Mouse (Mus musculus): ENCODE data around the gene Dpm3. TPM values are rescaled to one million over a fixed set of nuclear protein-coding genes. Genes with fewer than 3 reads are reported as not detected.

Gene Dpm3
- polyA plus RNA-seq, 2 experiments = 64.3 to 89.7 TPM

DNA sequence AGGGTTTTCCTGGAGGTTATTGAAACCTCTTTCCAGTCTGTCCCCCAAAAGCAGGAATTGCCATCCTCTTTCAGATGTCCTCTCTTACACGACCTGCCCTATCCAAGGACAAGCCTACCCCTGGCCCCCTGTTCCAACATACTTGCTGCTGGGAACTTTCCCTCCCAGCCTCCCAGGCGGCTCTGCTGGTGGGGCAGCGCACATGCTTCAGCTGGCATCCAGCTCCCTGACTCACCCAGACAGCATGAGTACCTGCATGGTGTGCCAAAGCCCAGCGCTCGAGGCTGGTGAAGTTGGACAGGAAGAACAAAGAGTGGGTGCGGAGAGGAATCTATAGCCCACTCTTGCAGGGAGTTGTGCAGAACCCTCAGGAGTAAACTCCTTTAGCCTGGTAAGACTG is 11.7 kb downstream of the Dpm3 start:
- ATAC-seq (ENCODE audit: insufficient read depth) (no peak), DNase-seq (ENCODE audit: low read depth in 3 of 3, low spot score in 3 of 3) (no peak)
- no peak for TF ChIP-seq EP300 (IDR thresholded peaks at IDR 0.05; ENCODE audit: low read depth)
- TF ChIP-seq CTCF (IDR thresholded peaks at IDR 0.05; ENCODE audit: low read depth) = no peak
- WGBS (ENCODE audit: insufficient replicate concordance) = 77% methylated on average over 6 of the region's 6 CpGs
- Histone ChIP-seq H3K4me1 (replicated peaks; ENCODE audit: control insufficient read depth in 2 of 2, insufficient read depth in 2 of 2, low read length in 1 of 2) (peaks cover 7 to 14% of the 10 kb centered on the region in 2 experiments), H3K36me3 (replicated peaks; ENCODE audit: control insufficient read depth, insufficient read depth, low read depth) (no peaks in the 10 kb centered on the region), H3K4me2 (ENCODE audit: low read depth) (peak overlapping the region; percentile 82), H3K27me3 (ENCODE audit: control insufficient read depth, insufficient read depth, low read length) (no peaks in the 10 kb centered on the region), H3K9ac (replicated peaks) (no peak overlapping the region; the same call in 1 of the 2 replicates), H3K4me3 (ENCODE audit: insufficient read depth in 1 of 2, low read depth in 2 of 2, low read length in 2 of 2) (no peak overlapping the region; a peak in 1 of 4 replicates), H3K9me3 (ENCODE audit: control insufficient read depth, low read length) (no peaks in the 10 kb centered on the region), H3K27ac (no peak overlapping the region)

DNA sequence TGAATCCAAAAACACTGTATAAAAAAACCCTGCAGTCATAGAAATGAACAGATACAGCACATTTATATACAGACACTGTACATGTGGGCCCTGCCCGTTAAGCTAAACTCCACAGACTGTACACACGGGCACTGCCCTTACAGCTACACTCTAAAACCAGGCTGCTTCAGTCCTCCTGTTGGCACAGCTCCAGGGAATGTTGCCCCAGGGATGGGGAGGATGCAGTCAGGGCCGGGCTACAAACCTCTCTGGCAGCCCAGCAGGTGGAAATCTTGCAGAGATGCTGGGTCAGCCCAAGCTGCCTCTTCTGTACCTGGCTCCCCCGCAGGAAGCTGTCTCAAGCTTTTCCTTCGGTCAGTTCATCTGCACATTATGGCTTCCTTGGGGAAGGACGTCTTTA is 12.6 kb downstream of the Dpm3 start:
- no peak overlapping the region for H3K4me3 ChIP-seq (ENCODE audit: insufficient read depth in 1 of 2, low read depth in 2 of 2, low read length in 2 of 2)
- no peaks in the 10 kb centered on the region for H3K36me3 ChIP-seq (replicated peaks; ENCODE audit: control insufficient read depth, insufficient read depth, low read depth)
- ATAC-seq (ENCODE audit: insufficient read depth) (no peak), DNase-seq (ENCODE audit: low read depth in 3 of 3, low spot score in 3 of 3) (no peak)
- no peak overlapping the region for H3K27ac ChIP-seq
- H3K4me2 ChIP-seq (ENCODE audit: low read depth) = no peak overlapping the region
- WGBS (ENCODE audit: insufficient replicate concordance) = 58% methylated on average over 6 of the region's 6 CpGs
- H3K4me1 ChIP-seq (replicated peaks; ENCODE audit: control insufficient read depth in 2 of 2, insufficient read depth in 2 of 2, low read length in 1 of 2) = peaks cover 7 to 12% of the 10 kb centered on the region in 2 experiments
- H3K27me3 ChIP-seq (ENCODE audit: control insufficient read depth, insufficient read depth, low read length) = no peaks in the 10 kb centered on the region; the same call in 1 of the 2 replicates
- H3K9me3 ChIP-seq (ENCODE audit: control insufficient read depth, low read length) = no peaks in the 10 kb centered on the region
- no peak for TF ChIP-seq CTCF (IDR thresholded peaks at IDR 0.05; ENCODE audit: low read depth)
- no peak overlapping the region for H3K9ac ChIP-seq (replicated peaks)

DNA sequence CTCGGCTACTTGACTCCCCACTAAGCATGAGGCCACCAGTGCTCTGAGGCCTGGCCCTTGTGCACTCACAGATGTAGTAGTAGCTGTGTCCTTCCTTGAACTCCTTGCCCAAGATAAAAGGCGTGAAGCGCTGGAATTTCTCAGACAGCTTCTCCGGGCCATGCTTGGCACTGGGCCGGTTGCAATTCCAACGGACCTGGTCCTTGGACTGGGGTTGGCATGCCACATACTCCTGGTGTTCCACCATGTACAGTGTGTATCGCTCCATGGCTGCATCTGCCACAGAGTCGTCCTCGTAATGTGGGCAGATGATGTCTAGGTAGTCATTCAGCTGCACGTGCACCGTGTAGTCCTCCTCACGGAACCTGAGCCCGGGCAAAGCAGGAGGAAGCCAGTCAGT is 16.9 kb downstream of the Dpm3 start:
- Histone ChIP-seq H3K27ac (no peak overlapping the region), H3K4me3 (ENCODE audit: insufficient read depth in 1 of 2, low read depth in 2 of 2, low read length in 2 of 2) (no peak overlapping the region), H3K9ac (replicated peaks) (no peak overlapping the region), H3K36me3 (replicated peaks; ENCODE audit: control insufficient read depth, insufficient read depth, low read depth) (no peaks in the 10 kb centered on the region), H3K27me3 (ENCODE audit: control insufficient read depth, insufficient read depth, low read length) (peaks cover 35% of the 10 kb centered on the region), H3K9me3 (ENCODE audit: control insufficient read depth, low read length) (no peaks in the 10 kb centered on the region), H3K4me2 (ENCODE audit: low read depth) (no peak overlapping the region), H3K4me1 (replicated peaks; ENCODE audit: control insufficient read depth in 2 of 2, insufficient read depth in 2 of 2, low read length in 1 of 2) (no peaks in the 10 kb centered on the region)
- WGBS (ENCODE audit: insufficient replicate concordance) = 80% methylated on average over 13 of the region's 13 CpGs
- TF ChIP-seq EP300 (IDR thresholded peaks at IDR 0.05; ENCODE audit: low read depth) (no peak), CTCF (IDR thresholded peaks at IDR 0.05; ENCODE audit: low read depth) (no peak)
- DNase-seq (ENCODE audit: low read depth in 3 of 3, low spot score in 3 of 3) (no peak), ATAC-seq (ENCODE audit: insufficient read depth) (no peak)

- H3K27ac ChIP-seq = no peak overlapping the region
- H3K4me3 ChIP-seq (ENCODE audit: insufficient read depth in 1 of 2, low read depth in 2 of 2, low read length in 2 of 2) = no peak overlapping the region
- H3K36me3 ChIP-seq (replicated peaks; ENCODE audit: control insufficient read depth, insufficient read depth, low read depth) = no peaks in the 10 kb centered on the region
- ATAC-seq (ENCODE audit: insufficient read depth) = no peak
- TF ChIP-seq CTCF (IDR thresholded peaks at IDR 0.05; ENCODE audit: low read depth) = no peak
- no peak for TF ChIP-seq EP300 (IDR thresholded peaks at IDR 0.05; ENCODE audit: low read depth)
- no peaks in the 10 kb centered on the region for H3K9me3 ChIP-seq (ENCODE audit: control insufficient read depth, low read length)
- H3K9ac ChIP-seq (replicated peaks) = no peak overlapping the region
- 37% methylated on average over 14 of the region's 14 CpGs for WGBS (ENCODE audit: insufficient replicate concordance)
- peak overlapping the region; percentile 48 for H3K4me2 ChIP-seq (ENCODE audit: low read depth)
- H3K4me1 ChIP-seq (replicated peaks; ENCODE audit: control insufficient read depth in 2 of 2, insufficient read depth in 2 of 2, low read length in 1 of 2) = no peaks in the 10 kb centered on the region
- peaks cover 44% of the 10 kb centered on the region for H3K27me3 ChIP-seq (ENCODE audit: control insufficient read depth, insufficient read depth, low read length)
- DNase-seq (ENCODE audit: low read depth in 3 of 3, low spot score in 3 of 3) = no peak
These were observed 18.3 kb downstream of the Dpm3 start for GRCm38 (mm10) chr3:89277281-89278021.

DNA sequence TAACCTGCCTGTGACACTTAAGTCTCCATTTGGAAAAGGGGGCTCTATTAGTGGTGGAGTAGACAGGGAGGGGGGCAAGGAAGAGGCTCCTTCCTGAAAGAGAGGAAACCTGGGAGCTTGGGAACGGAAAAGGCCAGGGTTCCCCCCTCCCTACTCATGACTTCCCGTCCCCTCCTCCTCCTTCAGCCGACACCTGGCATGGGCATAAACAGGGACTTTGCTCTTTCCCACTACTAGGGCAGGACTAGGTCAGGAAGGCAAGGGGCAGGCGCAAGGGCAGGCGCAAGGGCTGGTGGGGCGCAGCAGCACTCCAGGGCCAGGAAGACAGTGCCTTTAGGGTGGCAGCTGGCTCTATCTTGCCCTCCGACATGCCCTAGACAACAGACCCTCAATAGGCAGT is 18.9 kb downstream of the Dpm3 start:
- peaks cover 44% of the 10 kb centered on the region for H3K27me3 ChIP-seq (ENCODE audit: control insufficient read depth, insufficient read depth, low read length)
- no peaks in the 10 kb centered on the region for H3K36me3 ChIP-seq (replicated peaks; ENCODE audit: control insufficient read depth, insufficient read depth, low read depth)
- 53% methylated on average over 7 of the region's 7 CpGs for WGBS (ENCODE audit: insufficient replicate concordance)
- DNase-seq (ENCODE audit: low read depth in 3 of 3, low spot score in 3 of 3) (no peak), ATAC-seq (ENCODE audit: insufficient read depth) (peak; percentile 25; the same call in 1 of the 2 replicates)
- no peak for TF ChIP-seq EP300 (IDR thresholded peaks at IDR 0.05; ENCODE audit: low read depth)
- TF ChIP-seq CTCF (IDR thresholded peaks at IDR 0.05; ENCODE audit: low read depth) = no peak
- H3K27ac ChIP-seq = no peak overlapping the region
- no peaks in the 10 kb centered on the region for H3K4me1 ChIP-seq (replicated peaks; ENCODE audit: control insufficient read depth in 2 of 2, insufficient read depth in 2 of 2, low read length in 1 of 2)
- no peak overlapping the region for H3K9ac ChIP-seq (replicated peaks)
- no peaks in the 10 kb centered on the region for H3K9me3 ChIP-seq (ENCODE audit: control insufficient read depth, low read length)
- peak overlapping the region; percentile 48 for H3K4me2 ChIP-seq (ENCODE audit: low read depth)
- H3K4me3 ChIP-seq (ENCODE audit: insufficient read depth in 1 of 2, low read depth in 2 of 2, low read length in 2 of 2) = peak overlapping the region in 1 of 2 experiments; percentile 49; a peak in 1 of 4 replicates

Measured in liver, embryonic 14.5 days (tissue).